Mouse (Mus musculus): Measurements from ENCODE around the gene Susd1. TPM values are rescaled to one million over a fixed set of nuclear protein-coding genes. Genes with fewer than 3 reads are reported as not detected.
A peak's percentile ranks its signal among the peaks of the same experiment; 100 is the strongest.

Gene Susd1
- polyA plus RNA-seq, 1 experiment from 2014 or later, result 2.3 TPM

- Histone ChIP-seq H3K27ac (no peak overlapping the region), H3K27me3 (ENCODE audit: poor library complexity, severe bottlenecking) (no peaks in the 10 kb centered on the region), H3K36me3 (replicated peaks) (no peaks in the 10 kb centered on the region), H3K4me1 (peaks cover 43% of the 10 kb centered on the region), H3K9me3 (no peaks in the 10 kb centered on the region), H3K4me3 (no peak overlapping the region)
- 90% methylated on average over 9 of the region's 9 CpGs for WGBS
- DNase-seq (ENCODE audit: extremely low spot score, low spot score), result no peak
These were observed 119.1 kb downstream of the Susd1 start for GRCm38 (mm10) chr4:59319136-59319941.

- no peaks in the 10 kb centered on the region for H3K27me3 ChIP-seq (ENCODE audit: poor library complexity, severe bottlenecking)
- H3K27ac ChIP-seq, result no peak overlapping the region
- DNase-seq (ENCODE audit: extremely low spot score, low spot score), result no peak
- 85% methylated on average over 6 of the region's 6 CpGs for WGBS
- H3K9me3 ChIP-seq, result no peaks in the 10 kb centered on the region
- peaks cover 38% of the 10 kb centered on the region for H3K4me1 ChIP-seq
- H3K36me3 ChIP-seq (replicated peaks), result no peaks in the 10 kb centered on the region
- H3K4me3 ChIP-seq, result no peak overlapping the region
These were observed 119.8 kb downstream of the Susd1 start for GRCm38 (mm10) chr4:59318602-59319001.

- no peaks in the 10 kb centered on the region for H3K27me3 ChIP-seq (ENCODE audit: poor library complexity, severe bottlenecking)
- peaks cover 9% of the 10 kb centered on the region for H3K4me1 ChIP-seq
- no peak overlapping the region for H3K4me3 ChIP-seq
- H3K36me3 ChIP-seq (replicated peaks), result no peaks in the 10 kb centered on the region
- DNase-seq (ENCODE audit: extremely low spot score, low spot score), result no peak
- 75% methylated on average over 15 of the region's 15 CpGs for WGBS
- no peaks in the 10 kb centered on the region for H3K9me3 ChIP-seq
- H3K27ac ChIP-seq, result peak overlapping the region; percentile 45
These were observed 122.7 kb downstream of the Susd1 start for GRCm38 (mm10) chr4:59315553-59316405.

GRCm38 (mm10) chr4:59314939-59315552, 123.4 kb downstream of the Susd1 start:
- H3K4me3 ChIP-seq, result no peak overlapping the region
- H3K27ac ChIP-seq, result peak overlapping the region; percentile 45
- no peaks in the 10 kb centered on the region for H3K27me3 ChIP-seq (ENCODE audit: poor library complexity, severe bottlenecking)
- H3K36me3 ChIP-seq (replicated peaks), result no peaks in the 10 kb centered on the region
- peaks cover 9% of the 10 kb centered on the region for H3K4me1 ChIP-seq
- no peaks in the 10 kb centered on the region for H3K9me3 ChIP-seq
- WGBS, result 73% methylated on average over 3 of the region's 3 CpGs
- DNase-seq (ENCODE audit: extremely low spot score, low spot score), result no peak

- WGBS, result 79% methylated on average over 7 of the region's 7 CpGs
- H3K4me1 ChIP-seq, result peaks cover 9% of the 10 kb centered on the region
- no peak overlapping the region for H3K27ac ChIP-seq
- H3K36me3 ChIP-seq (replicated peaks), result no peaks in the 10 kb centered on the region
- H3K9me3 ChIP-seq, result no peaks in the 10 kb centered on the region
- H3K4me3 ChIP-seq, result no peak overlapping the region
- H3K27me3 ChIP-seq (ENCODE audit: poor library complexity, severe bottlenecking), result no peaks in the 10 kb centered on the region
- DNase-seq (ENCODE audit: extremely low spot score, low spot score), result no peak
These were observed 125.5 kb downstream of the Susd1 start for GRCm38 (mm10) chr4:59312945-59313344.

- Histone ChIP-seq H3K27me3 (ENCODE audit: poor library complexity, severe bottlenecking) (no peaks in the 10 kb centered on the region), H3K27ac (no peak overlapping the region), H3K9me3 (no peaks in the 10 kb centered on the region), H3K4me1 (peaks cover 5% of the 10 kb centered on the region), H3K36me3 (replicated peaks) (no peaks in the 10 kb centered on the region), H3K4me3 (no peak overlapping the region)
- WGBS, result 95% methylated on average over 9 of the region's 9 CpGs
- no peak for DNase-seq (ENCODE audit: extremely low spot score, low spot score)
These were observed 127.8 kb downstream of the Susd1 start for GRCm38 (mm10) chr4:59310590-59310989.

- H3K9me3 ChIP-seq, result no peaks in the 10 kb centered on the region
- H3K36me3 ChIP-seq (replicated peaks), result no peaks in the 10 kb centered on the region
- no peak for DNase-seq (ENCODE audit: extremely low spot score, low spot score)
- H3K4me3 ChIP-seq, result no peak overlapping the region
- no peaks in the 10 kb centered on the region for H3K4me1 ChIP-seq
- WGBS, result 88% methylated on average over 10 of the region's 10 CpGs
- no peaks in the 10 kb centered on the region for H3K27me3 ChIP-seq (ENCODE audit: poor library complexity, severe bottlenecking)
- H3K27ac ChIP-seq, result no peak overlapping the region
These were observed 130.4 kb downstream of the Susd1 start for GRCm38 (mm10) chr4:59307841-59308589.

DNA sequence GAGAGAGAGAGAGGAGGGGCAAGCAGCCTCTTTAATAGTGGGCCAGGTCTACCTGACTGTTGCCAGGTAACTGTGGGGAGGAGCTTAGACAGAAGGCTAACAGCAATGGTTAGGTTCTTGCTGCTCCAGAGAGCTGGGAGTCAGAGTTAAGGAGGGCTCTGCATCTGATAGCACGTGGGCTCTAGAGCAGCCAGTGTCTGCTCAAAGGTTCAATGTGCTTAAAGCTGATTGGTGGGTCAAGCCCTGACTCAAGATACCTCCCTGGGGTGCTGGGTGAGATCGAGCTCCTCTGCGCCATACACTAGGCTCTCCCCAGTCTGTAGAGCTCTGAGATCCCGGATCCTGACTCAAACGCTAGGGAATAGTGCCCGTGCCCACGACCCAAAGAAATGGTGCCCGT, 136.0 kb downstream of the Susd1 start:
- DNase-seq (ENCODE audit: extremely low spot score, low spot score), result no peak
- WGBS, result 89% methylated on average over 8 of the region's 8 CpGs
- no peak overlapping the region for H3K4me3 ChIP-seq
- H3K36me3 ChIP-seq (replicated peaks), result no peaks in the 10 kb centered on the region
- H3K27me3 ChIP-seq (ENCODE audit: poor library complexity, severe bottlenecking), result no peaks in the 10 kb centered on the region
- no peaks in the 10 kb centered on the region for H3K9me3 ChIP-seq
- H3K4me1 ChIP-seq, result no peaks in the 10 kb centered on the region
- H3K27ac ChIP-seq, result no peak overlapping the region

GRCm38 (mm10) chr4:59301025-59301815, 137.2 kb downstream of the Susd1 start:
- no peak for DNase-seq (ENCODE audit: extremely low spot score, low spot score)
- Histone ChIP-seq H3K4me3 (no peak overlapping the region), H3K27me3 (ENCODE audit: poor library complexity, severe bottlenecking) (no peaks in the 10 kb centered on the region), H3K36me3 (replicated peaks) (no peaks in the 10 kb centered on the region), H3K9me3 (no peaks in the 10 kb centered on the region), H3K27ac (no peak overlapping the region), H3K4me1 (no peaks in the 10 kb centered on the region)
- WGBS, result 93% methylated on average over 9 of the region's 9 CpGs

DNA sequence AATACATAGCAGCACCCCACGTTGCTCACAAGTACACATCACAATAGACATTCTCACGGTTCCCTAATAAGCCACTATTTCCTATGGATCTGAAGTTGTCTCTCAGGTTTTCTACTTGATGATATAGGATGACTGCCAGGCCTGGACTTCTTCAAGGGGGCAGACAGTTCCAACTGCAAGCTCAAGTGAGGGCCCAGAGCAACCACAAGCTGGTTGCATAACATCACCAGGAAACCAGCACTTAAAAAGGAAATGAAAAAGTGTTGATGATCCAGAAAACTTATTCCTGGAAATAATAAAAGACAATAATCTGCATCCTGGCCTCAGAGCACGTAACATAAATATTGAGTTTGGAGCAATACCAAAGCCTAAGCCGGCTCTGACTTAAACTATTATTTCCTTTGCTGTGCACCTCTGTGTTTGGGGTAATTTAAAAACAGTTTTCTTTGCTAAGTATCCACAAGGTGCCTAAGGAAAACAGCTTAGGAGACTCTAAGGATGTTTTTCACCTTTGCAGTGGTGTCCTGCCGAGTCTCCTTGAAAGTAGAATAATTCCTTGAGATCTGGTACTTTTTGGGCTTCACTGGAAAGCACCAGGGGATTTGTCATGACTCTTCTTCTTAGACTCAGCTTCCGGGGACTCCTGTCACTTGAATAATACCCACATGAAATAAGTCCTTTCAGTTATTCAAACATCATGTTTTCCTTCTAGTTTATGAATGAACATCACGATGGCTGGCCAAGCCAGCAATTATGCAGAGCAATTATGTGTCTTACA, 139.5 kb downstream of the Susd1 start:
- Histone ChIP-seq H3K36me3 (replicated peaks) (no peaks in the 10 kb centered on the region), H3K4me1 (no peaks in the 10 kb centered on the region), H3K4me3 (no peak overlapping the region), H3K9me3 (no peaks in the 10 kb centered on the region), H3K27ac (no peak overlapping the region), H3K27me3 (ENCODE audit: poor library complexity, severe bottlenecking) (no peaks in the 10 kb centered on the region)
- 83% methylated on average over 7 of the region's 7 CpGs for WGBS
- DNase-seq (ENCODE audit: extremely low spot score, low spot score), result no peak

DNA sequence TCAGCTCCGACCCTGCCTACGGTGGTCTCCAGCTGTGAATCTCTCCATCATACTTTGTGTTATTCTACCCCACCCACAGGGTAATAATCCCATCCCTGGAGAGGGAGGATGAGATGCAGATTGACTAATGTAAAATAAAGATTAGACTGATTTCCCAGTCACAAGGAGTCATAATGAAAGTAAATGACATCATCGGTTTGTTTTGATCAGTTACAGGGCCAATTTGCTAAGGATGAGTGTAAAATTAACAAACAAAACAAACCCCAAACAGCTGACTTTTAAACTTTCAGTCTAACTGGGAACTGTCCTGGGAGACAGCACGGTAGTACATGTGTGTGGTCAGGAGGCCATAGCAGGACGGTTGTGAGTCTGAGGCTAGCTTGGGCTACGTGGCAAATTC, 143.3 kb downstream of the Susd1 start:
- Histone ChIP-seq H3K9me3 (no peaks in the 10 kb centered on the region), H3K4me3 (no peak overlapping the region), H3K36me3 (replicated peaks) (no peaks in the 10 kb centered on the region), H3K27me3 (ENCODE audit: poor library complexity, severe bottlenecking) (no peaks in the 10 kb centered on the region), H3K4me1 (no peaks in the 10 kb centered on the region), H3K27ac (no peak overlapping the region)
- DNase-seq (ENCODE audit: extremely low spot score, low spot score), result no peak
- 84% methylated on average over 6 of the region's 6 CpGs for WGBS
